Mouse (Mus musculus): ENCODE results near the gene Prrg2.

The Prrg2 gene

DNA sequence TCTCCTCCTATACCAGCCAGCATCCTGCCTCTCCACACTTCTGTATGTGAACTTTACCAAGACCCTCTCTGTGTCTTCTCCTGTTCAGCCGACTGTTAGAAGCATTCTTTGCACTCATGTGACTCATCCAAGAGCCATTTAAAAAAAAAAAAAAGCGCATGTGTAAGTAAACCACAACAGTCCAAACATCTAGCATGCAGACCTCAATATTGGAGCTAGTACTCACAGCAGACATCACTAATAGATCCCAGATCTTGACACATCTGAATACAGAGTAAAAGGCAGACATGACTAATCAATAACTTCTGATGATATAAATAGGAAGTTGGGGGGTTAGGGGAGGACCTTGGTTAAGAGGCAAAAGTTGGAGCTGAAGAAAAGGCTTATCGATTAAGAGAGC lies 26.8 kb downstream of the Prrg2 start:
- in situ Hi-C loops (cut with MboI, MseI) = no loop called here

DNA sequence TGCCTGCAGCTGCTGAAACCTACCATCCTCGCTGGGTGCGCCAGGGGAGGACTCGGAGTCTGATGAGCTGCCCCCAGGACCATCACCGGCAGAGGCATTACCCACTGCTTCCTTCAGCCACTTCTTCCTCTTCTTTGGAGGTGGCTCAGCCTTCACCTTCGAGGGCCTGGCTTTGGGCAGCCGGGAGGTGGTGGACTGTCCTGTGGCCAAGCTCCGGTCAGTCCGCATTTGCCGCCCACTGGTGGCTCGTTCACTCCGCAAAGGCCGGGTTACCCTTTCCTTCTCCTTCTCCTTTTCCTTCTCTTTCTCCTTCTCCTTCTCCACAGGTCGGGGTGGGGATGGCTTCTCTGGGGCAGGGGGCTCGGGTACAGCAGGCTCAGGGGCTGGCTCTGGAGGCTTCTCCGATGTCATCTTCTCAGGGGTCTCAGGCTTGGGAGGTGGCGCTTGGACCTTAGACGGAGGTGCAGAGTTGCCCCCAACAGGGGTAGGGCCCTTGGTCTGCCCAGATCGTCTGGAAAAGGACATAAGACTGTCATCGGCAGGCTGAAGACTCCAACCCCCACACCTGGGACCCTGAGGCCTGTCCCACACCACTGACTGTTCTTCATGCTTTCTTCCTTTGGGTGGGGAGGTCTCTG lies 28.6 kb downstream of the Prrg2 start:
- in situ Hi-C loops (cut with MboI, MseI) = no loop called here

DNA sequence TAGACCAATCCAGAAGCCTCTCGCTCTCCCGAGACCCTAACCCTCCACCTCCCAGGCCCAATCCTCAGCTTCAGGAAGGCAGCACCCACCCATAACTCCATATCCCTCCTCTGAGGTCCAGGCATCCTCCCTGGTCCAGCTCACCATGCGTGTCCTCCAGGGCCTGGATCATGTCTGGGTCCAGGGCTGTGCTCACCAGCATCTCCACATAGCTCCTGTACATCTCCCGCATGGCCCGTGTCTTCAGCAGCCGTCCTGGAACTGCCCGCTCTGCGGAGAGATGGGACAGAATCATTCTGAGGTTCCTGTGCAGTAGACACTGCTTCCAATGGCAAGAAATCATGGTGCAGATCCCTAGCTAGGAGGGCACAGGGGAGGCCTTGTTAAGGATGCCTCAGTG lies 31.6 kb downstream of the Prrg2 start:
- in situ Hi-C loops (cut with MboI, MseI) = no loop called here

DNA sequence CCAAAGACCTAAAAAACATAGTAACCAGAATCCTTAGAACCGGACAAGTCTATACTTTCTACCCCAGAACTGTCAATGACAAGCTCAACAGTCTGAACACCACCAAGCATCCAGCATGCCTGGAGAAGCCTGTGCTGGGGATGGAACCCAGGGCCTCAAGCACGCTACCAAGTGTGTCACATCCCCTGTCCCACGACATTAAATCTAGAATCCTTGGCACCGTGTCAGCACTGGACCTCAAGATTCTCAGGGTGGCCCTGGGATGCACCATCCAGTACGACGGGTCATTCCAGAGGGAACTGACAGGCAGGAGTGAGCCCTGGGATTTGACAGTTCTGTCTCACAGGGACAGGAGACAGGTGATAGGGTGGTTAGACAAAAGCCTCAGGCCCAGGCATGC lies 32.5 kb downstream of the Prrg2 start:
- in situ Hi-C loops (cut with MboI, MseI) = loop anchor here in 1 of 2 experiments (5.0 kb wide), 1 partner anchor 32 kb away; the partner anchor contains the start of genes Nosip and Prrg2

DNA sequence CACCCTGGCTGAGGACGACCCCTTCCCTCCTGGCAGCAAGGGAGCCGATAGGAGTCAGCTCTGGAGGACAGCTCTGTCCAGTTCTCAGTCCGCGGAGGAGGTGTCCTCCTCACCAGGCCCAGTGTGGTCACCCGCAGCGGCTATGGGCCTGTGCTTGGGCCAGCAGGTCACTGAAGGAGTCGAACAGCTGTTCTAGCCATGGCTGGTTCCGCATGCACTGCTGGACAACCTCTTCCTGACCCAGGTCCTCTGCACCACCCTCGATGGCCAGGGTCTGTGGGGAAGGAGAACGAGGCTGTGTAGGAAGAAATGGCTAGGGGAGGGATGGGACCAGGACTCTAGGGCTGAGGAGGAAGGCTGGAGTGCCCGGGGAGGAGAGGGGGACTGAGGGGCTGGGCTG lies 34.1 kb downstream of the Prrg2 start:
- in situ Hi-C loops (cut with MboI, MseI) = loop anchor here in 1 of 2 experiments (5.0 kb wide), 1 partner anchor 34 kb away; the partner anchor contains the start of genes Nosip and Prrg2

- in situ Hi-C loops (cut with MboI, MseI) = loop anchor here in 1 of 2 experiments (5.0 kb wide), 1 partner anchor 35 kb away; the partner anchor contains the start of genes Nosip and Prrg2
Observed at GRCm38 (mm10) chr7:45027761-45028160, 34.7 kb downstream of the Prrg2 start.

GRCm38 (mm10) chr7:45026256-45026655 lies 36.2 kb downstream of the Prrg2 start:
- in situ Hi-C loops (cut with MboI, MseI) = loop anchor here in 1 of 2 experiments (5.0 kb wide), 1 partner anchor 36 kb away; the partner anchor contains the start of genes Nosip and Prrg2

- in situ Hi-C loops (cut with MboI, MseI) = loop anchor here in 1 of 2 experiments (5.0 kb wide), 1 partner anchor 37 kb away; the partner anchor contains the start of genes Nosip and Prrg2
Observed at GRCm38 (mm10) chr7:45025601-45026220, 36.8 kb downstream of the Prrg2 start.

- in situ Hi-C loops (cut with MboI, MseI) = loop anchor here (5.0 to 25.0 kb wide), 3 partner anchors 38 to 1813 kb away; partner anchors contain the start of genes Ldha (in 2 of the 2), Nosip (in 1 of the 2) and Prrg2 (in 1 of the 2)
Observed at GRCm38 (mm10) chr7:45024281-45025248, 37.9 kb downstream of the Prrg2 start.

GRCm38 (mm10) chr7:45023711-45024110 lies 38.8 kb downstream of the Prrg2 start:
- in situ Hi-C loops (cut with MboI, MseI) = loop anchor here (5.0 to 25.0 kb wide), 2 partner anchors 44 to 1814 kb away; partner anchors contain the start of gene Ldha (in 2 of the 2)

DNA sequence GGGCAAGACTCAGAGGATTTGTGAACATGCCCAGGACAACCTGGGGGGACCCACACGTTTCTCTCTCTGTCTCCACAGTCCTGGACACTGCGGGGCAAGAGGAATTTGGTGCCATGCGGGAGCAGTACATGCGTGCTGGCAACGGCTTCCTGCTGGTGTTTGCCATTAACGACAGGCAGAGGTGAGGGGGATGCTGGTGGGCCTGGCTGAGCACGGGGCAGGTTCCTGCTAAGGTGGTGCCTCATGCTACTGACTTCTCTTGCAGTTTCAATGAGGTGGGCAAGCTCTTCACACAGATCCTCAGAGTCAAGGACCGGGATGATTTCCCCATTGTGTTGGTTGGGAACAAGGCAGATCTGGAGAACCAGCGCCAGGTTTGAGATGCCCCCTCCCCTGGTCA lies 42.3 kb downstream of the Prrg2 start:
- in situ Hi-C loops (cut with MboI, MseI) = loop anchor here (5.0 to 25.0 kb wide), 2 partner anchors 47 to 1817 kb away; partner anchors contain the start of gene Ldha (in 2 of the 2)

- in situ Hi-C loops (cut with MboI, MseI) = loop anchor here (25.0 kb wide), 1 partner anchor 1818 kb away; the partner anchor contains the start of gene Ldha (in 2 of the 2)
Observed at GRCm38 (mm10) chr7:45019031-45019571, 43.4 kb downstream of the Prrg2 start.

DNA sequence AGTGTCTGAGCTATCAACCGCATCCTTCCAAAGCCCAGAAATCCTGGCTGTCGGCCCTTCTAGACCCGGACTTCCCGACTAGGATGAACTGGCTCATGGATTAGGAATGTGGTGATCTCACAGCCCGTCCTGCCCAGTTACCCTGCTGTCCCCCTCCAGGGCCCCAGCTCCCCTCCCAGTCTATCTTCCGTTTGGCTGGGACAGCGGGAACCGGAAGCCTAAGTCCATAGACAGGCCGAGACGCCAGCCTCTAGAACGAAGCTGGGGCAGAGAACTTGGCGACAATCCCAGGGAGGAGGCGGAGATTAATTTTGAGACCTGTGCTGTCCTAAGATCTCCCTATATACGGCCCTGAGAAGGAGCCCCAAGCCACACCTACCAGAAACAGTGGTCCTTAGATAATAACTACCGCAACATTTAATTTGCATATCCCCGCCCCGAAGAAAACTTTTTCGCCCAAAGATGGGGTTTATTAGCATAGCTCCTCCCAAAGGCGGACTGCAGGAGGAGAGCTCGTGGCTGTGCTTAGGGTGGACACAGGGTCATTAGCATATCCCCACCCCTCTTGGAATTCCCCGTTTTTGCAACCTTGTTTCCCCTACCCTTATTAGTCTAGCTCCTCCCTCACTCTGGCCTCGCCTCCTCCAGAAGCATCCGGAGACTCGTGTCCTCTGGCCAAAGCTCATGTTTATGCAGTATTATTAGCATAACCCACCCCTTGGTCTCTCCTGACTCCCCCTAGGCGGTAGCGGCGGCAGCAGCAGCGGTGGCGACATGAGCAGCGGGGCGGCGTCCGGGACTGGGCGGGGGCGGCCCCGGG lies 45.0 kb downstream of the Prrg2 start, which contains the start of gene Rras:
Rras (plus strand) TSS at position 720 of the 820 bp plus-strand sequence.
- in situ Hi-C loops (cut with MboI, MseI) = loop anchor here (25.0 kb wide), 1 partner anchor 1820 kb away; the partner anchor contains the start of gene Ldha (in 2 of the 2)

DNA sequence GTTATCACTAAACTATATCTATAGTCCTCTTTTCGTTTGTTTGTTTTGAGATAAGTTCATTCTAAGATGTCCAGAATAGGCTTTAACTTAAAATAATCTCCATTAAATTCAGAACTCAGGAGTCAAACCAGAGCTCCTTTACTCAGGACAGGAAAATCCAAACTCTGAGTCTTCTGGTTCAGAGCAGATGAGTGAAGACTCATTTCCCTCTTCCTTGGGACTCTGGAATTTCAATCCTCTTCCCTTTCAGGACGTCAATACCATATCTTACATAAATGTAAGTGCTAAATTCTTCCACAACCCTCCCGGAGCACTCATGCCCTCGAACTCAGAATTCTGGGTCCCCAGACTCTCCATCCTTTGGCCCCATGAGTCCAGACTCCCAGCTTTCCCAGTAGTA lies 45.7 kb downstream of the Prrg2 start:
- in situ Hi-C loops (cut with MboI, MseI) = loop anchor here (25.0 kb wide), 1 partner anchor 1821 kb away; the partner anchor contains the start of gene Ldha (in 2 of the 2)

DNA sequence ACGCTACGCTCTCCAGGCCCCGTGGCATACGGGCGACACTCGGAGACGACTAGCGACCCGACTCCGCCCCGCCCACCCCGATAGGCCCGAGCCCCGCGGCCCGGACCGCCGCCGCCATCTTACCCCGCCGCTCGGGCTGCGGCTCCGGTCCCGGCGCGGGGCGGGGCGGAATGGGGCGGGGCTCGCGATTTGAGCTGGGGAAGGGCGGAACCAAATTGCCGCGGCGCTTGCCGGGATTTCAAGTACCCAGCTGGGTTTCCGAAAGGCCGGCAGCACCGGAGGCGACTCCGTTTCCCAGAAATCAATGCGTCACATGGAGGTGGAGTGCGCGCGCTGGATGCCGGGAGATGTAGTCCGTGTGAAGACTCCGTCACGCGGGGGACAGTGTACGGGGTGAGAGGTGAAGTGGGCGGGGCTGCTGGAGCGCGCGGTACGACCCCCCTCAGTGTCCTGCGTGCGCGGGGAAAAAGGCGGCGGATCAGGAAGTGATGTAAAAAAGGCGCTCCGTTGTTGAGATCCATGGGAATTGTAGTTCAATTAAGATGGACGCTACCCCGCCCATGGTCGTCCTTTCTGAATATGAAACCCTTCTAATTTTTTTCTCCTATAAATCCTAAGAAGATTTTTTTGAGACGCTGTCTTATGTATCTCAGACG lies 46.4 kb downstream of the Prrg2 start, which contains the start of gene Scaf1:
Scaf1 (minus strand) TSS at position 407 of the 656 bp plus-strand sequence.
- in situ Hi-C loops (cut with MboI, MseI) = loop anchor here (25.0 kb wide), 1 partner anchor 1821 kb away; the partner anchor contains the start of gene Ldha (in 2 of the 2)

GRCm38 (mm10) chr7:45015344-45015956 lies 47.0 kb downstream of the Prrg2 start:
- in situ Hi-C loops (cut with MboI, MseI) = loop anchor here (25.0 kb wide), 1 partner anchor 1822 kb away; the partner anchor contains the start of gene Ldha (in 2 of the 2)

- in situ Hi-C loops (cut with MboI, MseI) = loop anchor here (25.0 kb wide), 1 partner anchor 1823 kb away; the partner anchor contains the start of gene Ldha (in 2 of the 2)
Observed at GRCm38 (mm10) chr7:45014096-45014451, 48.4 kb downstream of the Prrg2 start.
